Mouse (Mus musculus) limb, embryonic 15.5 days (tissue): ENCODE data around the gene Ppp1r32. TPM values are rescaled to one million over a fixed set of nuclear protein-coding genes. Genes with fewer than 3 reads are reported as not detected.

Experiments
- ATAC-seq: fragments of 200-750 bp; cut with Nextera tagmentation; 2 replicates; pipeline ENCODE4 v1.8.0; 2017; ENCODE audit warnings: low read depth, moderate TSS enrichment; ENCODE audit not compliant: insufficient number of reproducible peaks, low FRiP score, low TSS enrichment
- H3K27ac ChIP-seq: fragments of 300-500 bp; sonication (generic); 2 replicates; pipeline ENCODE4 v1.5.1; 2015; ENCODE audit warnings: moderate library complexity, mild to moderate bottlenecking, inconsistent platforms
- H3K27me3 ChIP-seq: fragments of 300-500 bp; sonication (generic); 2 replicates; pipeline ENCODE4 v1.6.1; 2015; ENCODE audit warnings: inconsistent platforms
- H3K36me3 ChIP-seq: fragments of 300-500 bp; sonication (generic); 2 replicates; pipeline ENCODE4 v1.6.1; 2015; ENCODE audit warnings: inconsistent platforms
- H3K4me1 ChIP-seq: fragments of 300-500 bp; sonication (generic); 2 replicates; pipeline ENCODE4 v1.6.1; 2015; ENCODE audit warnings: inconsistent platforms
- H3K4me2 ChIP-seq: fragments of 300-500 bp; sonication (generic); 2 replicates; pipeline ENCODE4 v1.6.1; 2015; ENCODE audit warnings: mild to moderate bottlenecking, inconsistent platforms
- H3K4me3 ChIP-seq: fragments of 300-500 bp; sonication (generic); 2 replicates; pipeline ENCODE4 v1.5.1; 2015; ENCODE audit warnings: mild to moderate bottlenecking, inconsistent platforms
- H3K9ac ChIP-seq: fragments of 300-500 bp; sonication (generic); 2 replicates; pipeline ENCODE4 v1.6.1; 2015; ENCODE audit warnings: inconsistent platforms
- H3K9me3 ChIP-seq: fragments of 300-500 bp; sonication (generic); 2 replicates; pipeline ENCODE4 v1.6.1; 2016; ENCODE audit warnings: inconsistent platforms
- WGBS: fragments of 180-500 bp; shearing (Covaris S2); methylation state at CpG from one replicate; pipeline ENCODE4 v1.1.7; 2015; 5-methylcytosine and 5-hydroxymethylcytosine counted together
- polyA plus RNA-seq: library from polyadenylated mRNA; unstranded; fragments of >200 nt; fragmentation: Nextera tagmentation; extraction: Ambion mirVana; gene quantifications from 2 replicates; pipeline ENCODE4 v1.2.1, GENCODE M21; 2015

Gene Ppp1r32
- polyA plus RNA-seq, 1 experiment from 2014 or later = 0.13 TPM

DNA sequence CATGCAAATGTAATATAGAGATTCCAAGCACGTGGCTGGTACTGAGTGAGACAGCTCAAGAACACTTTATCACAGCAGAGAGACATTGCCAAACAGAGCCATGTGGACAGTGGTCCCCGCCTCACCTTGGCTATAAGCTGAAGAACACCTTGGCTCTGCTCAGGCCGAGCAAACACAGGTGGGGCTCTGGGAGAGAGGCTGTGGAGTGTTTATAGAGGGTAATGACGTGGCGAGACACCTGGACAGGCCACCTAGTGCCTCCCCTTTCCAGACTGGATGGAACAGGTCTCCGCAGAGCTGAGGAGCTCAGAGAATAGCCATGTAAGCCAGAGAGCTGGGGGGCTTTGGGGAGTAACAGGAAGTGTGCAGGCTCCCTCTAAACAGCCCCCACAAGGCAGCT is 47.8 kb downstream of the Ppp1r32 start:
- Histone ChIP-seq H3K9me3 (no peaks in the 10 kb centered on the region), H3K27me3 (peaks cover 7% of the 10 kb centered on the region; the same call in 1 of the 2 replicates), H3K9ac (no peak overlapping the region), H3K4me1 (peaks cover 10% of the 10 kb centered on the region), H3K4me3 (no peak overlapping the region), H3K4me2 (no peak overlapping the region), H3K27ac (no peak overlapping the region), H3K36me3 (no peaks in the 10 kb centered on the region)
- no peak for ATAC-seq
- WGBS = 65% methylated on average over 6 of the region's 6 CpGs

DNA sequence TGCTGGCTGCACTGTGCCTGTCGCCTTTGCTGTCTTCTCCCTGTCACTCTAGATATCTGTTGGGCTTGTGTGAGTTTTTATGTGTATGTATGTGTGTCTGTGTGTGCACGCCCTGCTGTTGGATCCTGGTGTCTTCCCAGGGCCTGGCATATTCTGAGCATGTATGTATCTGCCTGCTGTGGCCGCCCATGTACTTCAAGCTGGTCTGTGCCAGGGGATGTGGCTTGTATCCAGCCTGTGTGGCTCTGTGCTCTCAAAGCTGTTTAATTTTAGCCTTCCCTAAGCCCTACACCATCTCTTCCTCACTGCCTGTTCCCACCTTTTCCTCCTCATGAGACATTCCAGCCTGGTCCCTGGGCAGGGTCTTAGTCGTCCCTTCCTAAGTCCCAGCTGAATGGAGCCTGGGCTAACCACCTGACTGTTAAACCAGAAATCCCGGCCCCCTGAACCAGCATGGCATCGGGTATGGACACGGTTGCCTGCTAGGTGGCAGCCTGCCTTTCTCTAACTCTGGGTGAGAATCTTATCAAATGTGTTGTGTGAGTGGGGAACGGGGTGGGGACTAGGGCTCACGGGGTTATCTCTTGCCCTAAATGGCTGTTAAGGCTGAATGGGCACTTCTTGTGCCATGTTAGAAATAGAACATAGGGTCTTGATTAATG is 48.7 kb downstream of the Ppp1r32 start:
- Histone ChIP-seq H3K27ac (no peak overlapping the region), H3K9me3 (no peaks in the 10 kb centered on the region), H3K4me2 (no peak overlapping the region), H3K27me3 (peaks cover 7% of the 10 kb centered on the region; the same call in 1 of the 2 replicates), H3K4me3 (no peak overlapping the region), H3K4me1 (peaks cover 19% of the 10 kb centered on the region), H3K9ac (no peak overlapping the region), H3K36me3 (no peaks in the 10 kb centered on the region)
- 70% methylated on average over 9 of the region's 9 CpGs for WGBS
- no peak for ATAC-seq

- 73% methylated on average over 7 of the region's 7 CpGs for WGBS
- Histone ChIP-seq H3K27ac (no peak overlapping the region), H3K4me3 (no peak overlapping the region), H3K9me3 (no peaks in the 10 kb centered on the region), H3K36me3 (no peaks in the 10 kb centered on the region), H3K4me1 (peaks cover 26% of the 10 kb centered on the region), H3K27me3 (peaks cover 7% of the 10 kb centered on the region; the same call in 1 of the 2 replicates), H3K9ac (no peak overlapping the region), H3K4me2 (no peak overlapping the region)
- no peak for ATAC-seq
These were observed 49.5 kb downstream of the Ppp1r32 start for GRCm38 (mm10) chr19:10433225-10433624.

DNA sequence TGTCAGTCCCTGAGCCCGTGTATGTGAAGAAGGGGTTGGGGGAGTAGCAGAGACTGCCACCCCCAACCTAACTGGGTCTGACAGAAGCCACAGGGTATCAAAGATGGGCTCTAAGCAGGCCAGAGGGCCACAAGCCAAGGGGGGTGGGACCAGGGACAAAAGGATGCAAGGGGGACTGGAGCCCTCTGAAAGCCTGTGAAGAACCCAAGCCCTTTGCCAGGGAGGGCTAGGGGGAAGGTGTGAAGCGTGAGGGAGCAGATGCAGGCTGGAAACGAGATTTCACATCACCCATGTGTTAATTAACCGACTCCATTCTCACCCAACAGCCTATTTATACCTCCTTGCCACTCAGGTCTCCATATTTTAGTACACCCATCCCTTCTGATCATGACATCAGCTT is 50.9 kb downstream of the Ppp1r32 start:
- Histone ChIP-seq H3K9ac (no peak overlapping the region), H3K4me2 (no peak overlapping the region), H3K27ac (no peak overlapping the region), H3K9me3 (no peaks in the 10 kb centered on the region), H3K36me3 (no peaks in the 10 kb centered on the region), H3K27me3 (peaks cover 7% of the 10 kb centered on the region; the same call in 1 of the 2 replicates), H3K4me3 (no peak overlapping the region), H3K4me1 (peaks cover 40% of the 10 kb centered on the region)
- no peak for ATAC-seq
- WGBS = 35% methylated on average over 4 of the region's 4 CpGs

GRCm38 (mm10) chr19:10431410-10431809 is 51.3 kb downstream of the Ppp1r32 start:
- 18% methylated on average over 3 of the region's 3 CpGs for WGBS
- Histone ChIP-seq H3K4me2 (no peak overlapping the region), H3K27me3 (peaks cover 9% of the 10 kb centered on the region; the same call in 1 of the 2 replicates), H3K9me3 (no peaks in the 10 kb centered on the region), H3K27ac (no peak overlapping the region), H3K9ac (no peak overlapping the region), H3K4me3 (no peak overlapping the region), H3K4me1 (peaks cover 43% of the 10 kb centered on the region), H3K36me3 (no peaks in the 10 kb centered on the region)
- ATAC-seq = no peak

DNA sequence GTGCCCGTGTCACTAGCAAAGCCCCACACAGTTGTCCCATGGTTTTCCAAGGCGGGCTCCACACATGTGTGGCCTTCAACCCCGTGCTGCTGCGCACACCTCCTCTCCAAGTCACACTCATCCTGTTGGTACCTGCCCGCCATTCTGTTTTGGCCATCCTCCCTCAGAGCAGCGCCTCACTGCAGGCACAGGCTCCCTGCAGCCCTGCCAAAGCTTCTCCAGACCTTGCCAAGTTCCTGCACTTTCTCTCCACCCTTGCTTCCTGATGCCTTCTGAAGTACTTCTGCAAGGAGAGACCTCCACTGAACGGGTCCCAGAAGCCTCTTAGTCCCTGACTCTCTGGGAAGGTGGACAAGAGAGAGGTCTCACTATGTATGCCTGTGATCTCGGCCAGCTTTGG is 53.4 kb downstream of the Ppp1r32 start:
- peaks cover 52% of the 10 kb centered on the region for H3K4me1 ChIP-seq
- H3K9me3 ChIP-seq = no peaks in the 10 kb centered on the region
- no peak for ATAC-seq
- peaks cover 18% of the 10 kb centered on the region for H3K27me3 ChIP-seq
- H3K27ac ChIP-seq = peak overlapping the region; percentile 51
- H3K9ac ChIP-seq = no peak overlapping the region
- H3K4me3 ChIP-seq = no peak overlapping the region
- no peaks in the 10 kb centered on the region for H3K36me3 ChIP-seq
- H3K4me2 ChIP-seq = no peak overlapping the region
- WGBS = 70% methylated on average over 8 of the region's 8 CpGs

GRCm38 (mm10) chr19:10427431-10427830 is 55.3 kb downstream of the Ppp1r32 start:
- H3K27me3 ChIP-seq = peaks cover 32% of the 10 kb centered on the region
- no peak overlapping the region for H3K9ac ChIP-seq
- ATAC-seq = no peak
- no peak overlapping the region for H3K4me3 ChIP-seq
- H3K4me2 ChIP-seq = no peak overlapping the region
- peak overlapping the region; percentile 43; the same call in 1 of the 2 replicates for H3K27ac ChIP-seq
- no peaks in the 10 kb centered on the region for H3K36me3 ChIP-seq
- WGBS = 53% methylated on average over 9 of the region's 9 CpGs
- H3K4me1 ChIP-seq = peaks cover 57% of the 10 kb centered on the region
- H3K9me3 ChIP-seq = no peaks in the 10 kb centered on the region

- 39% methylated on average over 6 of the region's 6 CpGs for WGBS
- peak overlapping the region; percentile 43; the same call in 1 of the 2 replicates for H3K27ac ChIP-seq
- H3K27me3 ChIP-seq = peaks cover 38% of the 10 kb centered on the region
- no peak overlapping the region for H3K9ac ChIP-seq
- ATAC-seq = no peak
- no peak overlapping the region for H3K4me3 ChIP-seq
- no peak overlapping the region for H3K4me2 ChIP-seq
- H3K4me1 ChIP-seq = peaks cover 64% of the 10 kb centered on the region
- no peaks in the 10 kb centered on the region for H3K9me3 ChIP-seq
- no peaks in the 10 kb centered on the region for H3K36me3 ChIP-seq
These were observed 55.9 kb downstream of the Ppp1r32 start for GRCm38 (mm10) chr19:10426793-10427192.

- Histone ChIP-seq H3K27ac (0 out of 2 replicates have a peak overlapping the region, but pooled peaks have one; percentile 11), H3K4me1 (peaks cover 66% of the 10 kb centered on the region), H3K4me2 (0 out of 2 replicates have a peak overlapping the region, but pooled peaks have one; percentile 2), H3K36me3 (no peaks in the 10 kb centered on the region), H3K4me3 (no peak overlapping the region), H3K27me3 (peaks cover 43% of the 10 kb centered on the region), H3K9me3 (no peaks in the 10 kb centered on the region), H3K9ac (no peak overlapping the region)
- no peak for ATAC-seq
- WGBS = 39% methylated on average over 25 of the region's 25 CpGs
These were observed 56.4 kb downstream of the Ppp1r32 start for GRCm38 (mm10) chr19:10426312-10426711.

DNA sequence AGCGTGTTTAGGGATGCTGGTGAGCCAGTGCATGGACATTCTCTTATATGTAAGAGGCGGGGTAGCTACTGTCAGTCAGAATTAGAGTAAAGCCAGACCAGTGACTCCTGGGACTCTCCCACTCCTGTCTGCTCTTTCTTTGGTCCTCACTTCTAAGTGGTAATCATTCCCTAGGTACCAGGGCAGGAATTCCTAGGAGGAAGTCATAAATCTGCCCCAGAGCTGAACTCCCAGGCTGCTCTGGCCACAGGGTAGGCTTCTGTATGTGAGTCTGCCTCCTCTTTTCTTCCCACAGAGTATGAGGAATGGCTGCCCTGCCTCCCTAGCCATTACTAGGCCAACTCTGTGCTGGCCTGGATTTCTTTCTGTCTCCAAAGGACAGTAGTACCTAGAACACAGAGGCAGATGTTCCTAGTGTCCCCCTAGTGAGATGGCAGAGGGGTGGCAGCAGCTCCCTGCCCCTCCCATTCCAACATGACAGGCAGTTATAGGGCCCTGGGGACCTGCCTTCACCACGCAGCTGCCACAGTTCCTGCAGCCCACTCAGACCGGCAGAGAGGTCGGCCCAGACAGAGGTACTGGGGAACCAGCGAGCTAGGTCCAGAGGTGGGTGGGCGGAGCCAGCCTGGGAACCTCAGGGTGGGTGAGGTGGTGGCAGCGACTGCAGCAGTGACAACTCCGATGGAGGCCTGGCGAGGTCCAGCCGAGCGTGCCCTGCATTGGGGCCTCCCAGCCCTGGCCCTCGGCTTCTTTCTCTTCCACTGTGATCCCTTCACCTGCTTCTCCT is 57.1 kb downstream of the Ppp1r32 start:
- ATAC-seq = no peak
- peaks cover 49% of the 10 kb centered on the region for H3K27me3 ChIP-seq
- H3K4me1 ChIP-seq = peaks cover 64% of the 10 kb centered on the region
- WGBS = 34% methylated on average over 13 of the region's 13 CpGs
- 0 out of 2 replicates have a peak overlapping the region, but pooled peaks have one; percentile 2 for H3K4me2 ChIP-seq
- no peak overlapping the region for H3K4me3 ChIP-seq
- H3K27ac ChIP-seq = no peak overlapping the region
- no peaks in the 10 kb centered on the region for H3K36me3 ChIP-seq
- no peaks in the 10 kb centered on the region for H3K9me3 ChIP-seq
- H3K9ac ChIP-seq = no peak overlapping the region

GRCm38 (mm10) chr19:10424751-10425150 is 58.0 kb downstream of the Ppp1r32 start:
- H3K4me2 ChIP-seq = no peak overlapping the region
- no peak overlapping the region for H3K27ac ChIP-seq
- H3K27me3 ChIP-seq = peaks cover 54% of the 10 kb centered on the region
- H3K4me3 ChIP-seq = no peak overlapping the region
- no peak for ATAC-seq
- peaks cover 55% of the 10 kb centered on the region for H3K4me1 ChIP-seq
- WGBS = 53% methylated on average over 1 of the region's 1 CpGs
- no peaks in the 10 kb centered on the region for H3K9me3 ChIP-seq
- H3K36me3 ChIP-seq = no peaks in the 10 kb centered on the region
- H3K9ac ChIP-seq = no peak overlapping the region
